Mouse (Mus musculus): ENCODE data around the gene Tbl1x.

Gene Tbl1x

DNA sequence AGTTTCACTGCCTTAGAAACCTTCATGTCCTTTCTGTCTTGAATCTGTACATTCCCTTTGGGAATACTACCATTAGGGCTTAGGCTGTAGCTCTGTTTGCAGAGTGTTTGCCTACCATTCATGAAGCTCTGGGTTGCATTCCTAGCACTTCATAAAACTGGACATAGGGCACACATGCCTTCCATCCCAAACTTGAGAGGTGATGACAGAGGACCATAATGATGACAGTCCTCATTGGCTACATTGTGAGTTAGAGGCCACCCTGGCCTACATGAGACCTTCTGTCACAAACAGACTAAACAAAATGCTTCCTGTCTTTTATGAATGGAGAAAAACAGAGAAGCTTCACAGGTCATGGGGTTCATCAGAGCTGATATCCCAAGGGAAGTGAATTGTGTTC, 33.2 kb downstream of the Tbl1x start:
- no peak for DNase-seq (ENCODE audit: low read depth, low spot score)

DNA sequence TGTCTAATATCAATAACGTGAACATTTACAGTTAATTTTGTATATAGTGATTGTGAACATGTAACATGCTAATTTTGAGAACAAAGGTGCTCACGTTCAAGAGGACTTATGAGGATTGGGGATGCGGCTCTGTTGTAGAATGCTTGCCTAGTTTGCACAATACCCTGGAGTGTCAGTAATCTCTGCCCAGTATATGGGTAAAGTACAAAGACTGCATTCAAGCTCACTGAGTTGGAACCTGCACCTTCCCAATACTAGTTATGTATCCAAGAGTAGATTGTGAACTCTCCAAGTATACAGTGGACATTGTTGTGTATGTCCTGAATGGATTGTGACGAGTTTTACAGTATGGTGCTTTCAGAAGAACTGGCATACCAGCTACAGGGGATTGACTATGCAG, 33.7 kb downstream of the Tbl1x start:
- no peak for DNase-seq (ENCODE audit: low read depth, low spot score)

- no peak for DNase-seq (ENCODE audit: low read depth, low spot score)
These were observed 34.7 kb downstream of the Tbl1x start for GRCm38 (mm10) chrX:77545362-77546078.

- DNase-seq (ENCODE audit: low read depth, low spot score) = no peak
These were observed 35.6 kb downstream of the Tbl1x start for GRCm38 (mm10) chrX:77546448-77546847.

- no peak for DNase-seq (ENCODE audit: low read depth, low spot score)
These were observed 38.1 kb downstream of the Tbl1x start for GRCm38 (mm10) chrX:77548951-77549350.

DNA sequence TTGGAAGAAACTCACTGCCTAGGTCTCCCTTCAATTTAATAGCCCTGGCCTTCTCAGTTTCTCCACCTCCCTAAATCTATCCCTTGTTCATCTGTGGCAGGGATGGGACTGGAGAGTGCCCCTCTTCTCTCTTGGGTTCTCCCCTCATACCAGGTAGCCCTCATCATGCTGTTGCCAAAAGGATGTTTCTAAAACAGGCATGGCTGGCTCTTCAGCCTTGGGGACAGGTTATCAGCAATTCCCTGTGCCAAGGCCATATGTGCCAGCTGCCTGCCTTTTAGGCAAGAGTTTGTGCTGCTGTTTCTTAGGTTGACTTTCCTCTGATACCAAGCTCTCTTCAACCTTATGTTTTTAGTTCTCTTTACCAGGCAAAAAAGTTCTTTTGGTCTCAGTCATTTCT, 39.6 kb downstream of the Tbl1x start:
- no peak for DNase-seq (ENCODE audit: low read depth, low spot score)

- DNase-seq (ENCODE audit: low read depth, low spot score) = no peak
These were observed 40.5 kb downstream of the Tbl1x start for GRCm38 (mm10) chrX:77551306-77551705.

DNA sequence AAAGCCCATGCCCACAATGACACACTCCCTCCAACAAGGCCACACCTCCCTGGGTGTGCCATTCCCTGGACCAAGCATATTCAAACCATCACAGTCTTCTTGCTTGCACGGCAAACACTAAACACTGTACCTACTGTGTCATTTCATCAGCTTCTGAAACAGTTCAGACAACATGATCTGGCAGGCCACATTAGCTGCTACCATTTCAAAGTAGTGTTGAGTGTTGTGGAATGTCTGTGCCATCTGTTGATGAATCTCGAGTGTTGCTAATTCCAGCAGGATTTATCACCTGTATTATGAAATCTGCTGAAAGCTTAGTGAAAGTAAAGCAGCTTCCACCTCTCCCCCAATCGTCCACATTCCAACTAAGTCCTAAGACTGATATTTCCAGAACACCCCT, 41.3 kb downstream of the Tbl1x start:
- DNase-seq (ENCODE audit: low read depth, low spot score) = no peak

DNA sequence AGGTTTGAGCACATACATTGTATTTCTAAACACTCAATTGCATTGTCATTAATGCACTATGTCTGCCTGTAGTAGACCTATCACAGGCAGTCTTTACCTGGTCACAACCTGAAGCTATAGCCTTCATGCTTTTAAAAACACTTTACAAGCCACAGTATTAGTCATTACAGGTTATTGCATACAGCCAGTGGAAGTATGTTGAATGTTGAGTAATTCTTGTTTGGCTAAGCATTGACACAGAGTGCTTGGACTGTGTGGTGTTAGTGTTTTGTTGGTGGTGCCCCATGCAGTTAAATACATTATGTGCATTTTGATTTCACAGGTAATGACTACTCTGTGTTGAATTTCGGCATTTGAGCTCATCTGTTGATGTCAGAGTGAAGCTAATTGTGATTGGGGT, 45.2 kb downstream of the Tbl1x start:
- DNase-seq (ENCODE audit: low read depth, low spot score) = no peak

- no peak for DNase-seq (ENCODE audit: low read depth, low spot score)
These were observed 48.5 kb downstream of the Tbl1x start for GRCm38 (mm10) chrX:77559199-77559881.

- no peak for DNase-seq (ENCODE audit: low read depth, low spot score)
These were observed 52.8 kb downstream of the Tbl1x start for GRCm38 (mm10) chrX:77563616-77564015.

GRCm38 (mm10) chrX:77566739-77567138, 55.9 kb downstream of the Tbl1x start:
- no peak for DNase-seq (ENCODE audit: low read depth, low spot score)

DNA sequence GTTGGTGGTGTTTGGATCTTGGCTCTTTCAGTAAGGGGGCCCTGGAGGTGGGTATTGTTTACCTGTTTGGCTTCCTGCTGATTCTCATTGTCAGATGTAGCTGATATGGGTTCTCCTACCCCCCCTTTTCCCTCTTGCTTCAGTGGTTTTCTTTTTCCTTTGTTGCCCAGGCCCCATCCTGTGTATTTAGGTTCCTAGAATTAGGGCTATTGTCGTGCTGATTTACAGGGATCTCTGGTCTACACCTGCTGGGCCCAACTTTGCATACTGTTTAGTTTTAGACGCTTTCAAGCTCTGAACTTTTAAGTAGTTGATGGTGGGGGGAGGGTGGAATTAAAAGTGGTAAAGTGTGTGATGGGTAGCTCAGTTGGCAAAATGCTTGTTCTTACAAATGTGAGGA, 57.2 kb downstream of the Tbl1x start:
- no peak for DNase-seq (ENCODE audit: low read depth, low spot score)

- DNase-seq (ENCODE audit: low read depth, low spot score) = no peak
These were observed 62.9 kb downstream of the Tbl1x start for GRCm38 (mm10) chrX:77573743-77574142.

DNA sequence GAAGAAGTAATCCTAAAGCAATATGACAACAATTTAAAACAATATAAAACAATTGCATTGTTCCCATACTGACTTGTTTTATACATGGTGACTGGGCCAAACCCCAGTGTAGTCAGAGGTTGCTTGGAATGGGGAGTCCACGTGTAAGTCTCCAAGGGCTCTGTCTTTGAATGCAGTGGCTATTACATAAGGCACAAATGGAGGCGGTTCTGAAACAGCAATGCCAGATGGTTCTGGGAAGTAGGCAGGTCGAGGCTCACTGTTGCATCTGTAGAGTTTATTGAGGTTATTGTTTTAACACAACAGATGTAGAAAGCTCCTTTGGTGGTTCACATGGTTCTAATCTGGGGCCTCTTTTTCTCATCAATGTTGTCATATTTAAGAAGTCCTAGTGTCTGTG, 66.3 kb downstream of the Tbl1x start:
- DNase-seq (ENCODE audit: low read depth, low spot score) = no peak

DNA sequence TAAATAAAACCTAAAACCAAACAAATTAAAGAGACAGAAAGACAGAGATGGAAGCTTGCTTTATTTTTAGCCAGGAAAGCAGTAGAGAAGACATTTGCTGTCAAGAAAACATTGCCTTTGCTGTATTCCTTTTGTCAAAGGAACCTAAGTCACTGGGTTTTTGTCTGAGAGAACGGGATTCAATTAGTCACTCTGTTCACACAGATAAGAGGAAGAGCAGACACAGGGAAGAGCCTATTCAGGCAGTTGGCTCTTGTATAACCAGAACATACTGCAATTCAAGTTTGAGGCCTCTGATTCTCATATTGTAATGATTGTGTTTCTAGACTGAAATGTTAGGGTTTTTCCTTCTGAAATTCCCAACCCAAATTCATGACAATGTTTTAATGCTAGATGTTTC, 67.4 kb downstream of the Tbl1x start:
- DNase-seq (ENCODE audit: low read depth, low spot score) = no peak

- no peak for DNase-seq (ENCODE audit: low read depth, low spot score)
These were observed 69.2 kb downstream of the Tbl1x start for GRCm38 (mm10) chrX:77579964-77580363.

DNA sequence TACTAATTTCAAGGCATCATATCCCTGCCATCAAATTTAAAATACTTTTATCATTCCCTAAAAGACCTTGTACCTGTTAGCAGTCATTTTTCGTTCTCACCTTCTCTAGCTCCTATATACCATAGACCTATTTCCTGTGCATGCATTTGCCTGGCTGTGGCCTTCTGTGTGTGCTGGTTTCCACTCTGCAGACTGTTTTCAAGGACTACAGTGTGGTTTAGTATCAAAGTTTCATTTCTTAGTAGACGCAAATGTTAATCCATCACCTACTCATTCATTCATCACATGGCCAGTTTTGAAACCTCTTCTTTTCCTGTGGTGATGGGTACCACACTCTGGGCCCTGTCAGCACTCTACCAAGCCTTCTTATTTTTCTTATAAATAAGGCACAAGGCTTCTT, 75.2 kb downstream of the Tbl1x start:
- no peak for DNase-seq (ENCODE audit: low read depth, low spot score)

DNA sequence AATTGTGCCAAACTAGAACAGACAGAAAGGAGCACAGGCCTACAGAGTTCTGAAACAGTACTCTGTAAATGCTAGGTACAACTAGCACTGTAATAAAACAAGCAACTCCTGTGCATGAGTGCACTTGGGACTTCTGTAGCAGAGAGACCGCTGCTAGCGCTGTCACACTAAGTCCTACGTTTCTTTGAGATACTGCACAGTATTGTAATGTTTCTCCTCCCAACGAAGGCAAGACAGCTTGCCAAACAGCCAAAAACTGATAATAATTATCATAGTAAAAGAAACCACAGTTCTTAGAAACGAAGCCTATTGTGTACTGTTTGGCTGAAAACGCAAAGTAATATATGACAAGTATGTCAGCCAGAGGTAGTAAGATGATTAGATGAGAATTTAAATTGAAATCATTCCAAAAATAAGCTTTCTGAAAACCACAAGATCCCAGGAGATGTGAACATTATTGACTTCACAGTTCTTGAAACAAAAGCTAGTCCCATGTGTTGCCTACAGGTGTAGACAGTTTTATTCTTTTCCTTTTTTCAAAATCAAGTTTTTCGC, 83.9 kb downstream of the Tbl1x start:
- DNase-seq (ENCODE audit: low read depth, low spot score) = no peak

GRCm38 (mm10) chrX:77597674-77598073, 86.9 kb downstream of the Tbl1x start:
- no peak for DNase-seq (ENCODE audit: low read depth, low spot score)

GRCm38 (mm10) chrX:77598736-77599135, 87.9 kb downstream of the Tbl1x start:
- no peak for DNase-seq (ENCODE audit: low read depth, low spot score)

DNA sequence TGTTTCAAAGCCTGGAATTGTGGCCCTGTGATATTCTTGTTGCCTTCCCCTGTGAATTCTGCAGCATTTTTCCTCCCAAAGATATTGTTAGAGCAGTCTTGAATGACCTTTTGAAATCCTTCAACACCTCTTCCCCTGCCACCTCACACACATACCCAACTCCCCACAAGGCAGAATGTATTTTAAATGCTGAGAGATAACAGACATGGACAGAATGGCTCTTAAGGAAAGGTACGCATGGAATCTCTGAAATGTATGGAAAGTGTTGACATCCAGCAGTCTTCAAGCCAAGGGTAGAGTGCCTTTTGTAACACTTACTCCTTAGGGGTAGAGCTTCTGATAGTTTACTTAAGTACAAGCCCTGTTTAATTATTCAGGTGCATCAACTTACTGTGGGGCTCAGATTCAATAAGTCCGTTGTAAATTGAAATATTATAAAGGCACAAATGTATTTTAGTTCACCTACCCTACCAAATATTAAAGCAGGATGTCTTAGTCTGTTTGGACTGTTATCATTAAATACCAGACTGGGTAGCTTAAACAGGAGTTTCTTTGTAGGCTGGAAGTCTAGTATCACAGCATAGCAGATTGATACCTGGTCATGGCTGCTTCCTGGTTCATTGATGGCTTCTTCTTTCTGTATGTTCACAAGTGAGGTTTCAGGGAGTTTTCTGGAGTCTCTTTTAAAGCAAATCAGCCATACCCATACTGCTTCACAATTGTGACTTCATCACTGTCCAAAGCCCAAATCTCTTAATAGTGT, 92.9 kb downstream of the Tbl1x start:
- no peak for DNase-seq (ENCODE audit: low read depth, low spot score)
